Mouse (Mus musculus): ENCODE measurements around the gene Tmem98. TPM values are rescaled to one million over a fixed set of nuclear protein-coding genes. Genes with fewer than 3 reads are reported as not detected.

The Tmem98 gene
- polyA plus RNA-seq, 1 experiment from 2014 or later: 96.4 TPM

- no peak overlapping the region for H3K4me3 ChIP-seq
- no peaks in the 10 kb centered on the region for H3K36me3 ChIP-seq
- WGBS: 82% methylated on average over 4 of the region's 4 CpGs
- H3K9me3 ChIP-seq: no peaks in the 10 kb centered on the region
- no peak overlapping the region for H3K9ac ChIP-seq
- peaks cover 7% of the 10 kb centered on the region; the same call in 1 of the 2 replicates for H3K4me1 ChIP-seq
- H3K4me2 ChIP-seq: no peak overlapping the region
- H3K27ac ChIP-seq (replicated peaks): no peak overlapping the region
- no peak for ATAC-seq (ENCODE audit: extremely low read depth, insufficient number of reproducible peaks, low FRiP score, low TSS enrichment)
- H3K27me3 ChIP-seq (replicated peaks): no peaks in the 10 kb centered on the region
These were observed 16.6 kb upstream of the Tmem98 start for GRCm38 (mm10) chr11:80793386-80793785.

GRCm38 (mm10) chr11:80794290-80794689 lies 15.7 kb upstream of the Tmem98 start:
- no peaks in the 10 kb centered on the region for H3K27me3 ChIP-seq (replicated peaks)
- H3K9ac ChIP-seq: no peak overlapping the region
- peaks cover 9% of the 10 kb centered on the region; the same call in 1 of the 2 replicates for H3K4me1 ChIP-seq
- H3K9me3 ChIP-seq: no peaks in the 10 kb centered on the region
- H3K27ac ChIP-seq (replicated peaks): no peak overlapping the region
- no peak overlapping the region for H3K4me3 ChIP-seq
- no peak overlapping the region for H3K4me2 ChIP-seq
- H3K36me3 ChIP-seq: no peaks in the 10 kb centered on the region
- ATAC-seq (ENCODE audit: extremely low read depth, insufficient number of reproducible peaks, low FRiP score, low TSS enrichment): no peak
- WGBS: 84% methylated on average over 4 of the region's 4 CpGs

- Histone ChIP-seq H3K27ac (replicated peaks) (no peak overlapping the region), H3K4me3 (no peak overlapping the region), H3K4me2 (no peak overlapping the region), H3K27me3 (replicated peaks) (no peaks in the 10 kb centered on the region), H3K36me3 (no peaks in the 10 kb centered on the region), H3K9me3 (no peaks in the 10 kb centered on the region), H3K4me1 (peaks cover 9% of the 10 kb centered on the region; the same call in 1 of the 2 replicates), H3K9ac (no peak overlapping the region)
- WGBS: 47% methylated on average over 8 of the region's 8 CpGs
- ATAC-seq (ENCODE audit: extremely low read depth, insufficient number of reproducible peaks, low FRiP score, low TSS enrichment): no peak
These were observed 14.5 kb upstream of the Tmem98 start for GRCm38 (mm10) chr11:80795431-80795830.

GRCm38 (mm10) chr11:80799979-80800378 lies 10.0 kb upstream of the Tmem98 start:
- H3K9me3 ChIP-seq: no peaks in the 10 kb centered on the region
- H3K9ac ChIP-seq: no peak overlapping the region
- H3K4me1 ChIP-seq: 0 out of 2 replicates have a peak, but pooled peaks cover 6% of the 10 kb centered on the region
- no peak overlapping the region for H3K4me3 ChIP-seq
- no peak for ATAC-seq (ENCODE audit: extremely low read depth, insufficient number of reproducible peaks, low FRiP score, low TSS enrichment)
- no peaks in the 10 kb centered on the region for H3K36me3 ChIP-seq
- no peaks in the 10 kb centered on the region for H3K27me3 ChIP-seq (replicated peaks)
- WGBS: 36% methylated on average over 3 of the region's 3 CpGs
- H3K4me2 ChIP-seq: no peak overlapping the region
- H3K27ac ChIP-seq (replicated peaks): no peak overlapping the region

- Histone ChIP-seq H3K27me3 (replicated peaks) (no peaks in the 10 kb centered on the region), H3K4me2 (no peak overlapping the region), H3K36me3 (no peaks in the 10 kb centered on the region), H3K27ac (replicated peaks) (no peak overlapping the region), H3K4me1 (0 out of 2 replicates have a peak, but pooled peaks cover 6% of the 10 kb centered on the region), H3K9me3 (no peaks in the 10 kb centered on the region), H3K9ac (no peak overlapping the region), H3K4me3 (no peak overlapping the region)
- no peak for ATAC-seq (ENCODE audit: extremely low read depth, insufficient number of reproducible peaks, low FRiP score, low TSS enrichment)
- WGBS: 42% methylated on average over 3 of the region's 3 CpGs
These were observed 7.3 kb upstream of the Tmem98 start for GRCm38 (mm10) chr11:80802706-80803105.

- no peak overlapping the region for H3K4me3 ChIP-seq
- WGBS: 51% methylated on average over 6 of the region's 6 CpGs
- H3K27ac ChIP-seq (replicated peaks): no peak overlapping the region
- ATAC-seq (ENCODE audit: extremely low read depth, insufficient number of reproducible peaks, low FRiP score, low TSS enrichment): no peak
- peaks cover 21% of the 10 kb centered on the region for H3K4me1 ChIP-seq
- H3K27me3 ChIP-seq (replicated peaks): no peaks in the 10 kb centered on the region
- H3K9ac ChIP-seq: no peak overlapping the region
- no peak overlapping the region for H3K4me2 ChIP-seq
- no peaks in the 10 kb centered on the region for H3K9me3 ChIP-seq
- peaks cover 14% of the 10 kb centered on the region for H3K36me3 ChIP-seq
These were observed 1.4 kb upstream of the Tmem98 start for GRCm38 (mm10) chr11:80808551-80809070.

- Histone ChIP-seq H3K4me1 (peaks cover 29% of the 10 kb centered on the region), H3K36me3 (peaks cover 24% of the 10 kb centered on the region), H3K9me3 (no peaks in the 10 kb centered on the region), H3K27ac (replicated peaks) (peak overlapping the region; percentile 86), H3K4me2 (peak overlapping the region; percentile 77), H3K27me3 (replicated peaks) (no peaks in the 10 kb centered on the region), H3K9ac (peak overlapping the region; percentile 93), H3K4me3 (peak overlapping the region; percentile 63)
- ATAC-seq (ENCODE audit: extremely low read depth, insufficient number of reproducible peaks, low FRiP score, low TSS enrichment): 0 out of 2 replicates have a peak, but pooled peaks have one; percentile 10
- WGBS: 18% methylated on average over 5 of the region's 6 CpGs
These were observed 346 bp upstream of the Tmem98 start for GRCm38 (mm10) chr11:80809666-80809992.

- H3K27me3 ChIP-seq (replicated peaks): no peaks in the 10 kb centered on the region
- no peak for ATAC-seq (ENCODE audit: extremely low read depth, insufficient number of reproducible peaks, low FRiP score, low TSS enrichment)
- peak overlapping the region; percentile 86 for H3K27ac ChIP-seq (replicated peaks)
- peaks cover 38% of the 10 kb centered on the region for H3K4me1 ChIP-seq
- WGBS: 34% methylated on average over 5 of the region's 5 CpGs
- peak overlapping the region; percentile 77 for H3K4me2 ChIP-seq
- no peaks in the 10 kb centered on the region for H3K9me3 ChIP-seq
- peaks cover 39% of the 10 kb centered on the region for H3K36me3 ChIP-seq
- H3K4me3 ChIP-seq: peak overlapping the region; percentile 63
- H3K9ac ChIP-seq: peak overlapping the region; percentile 93
These were observed 1.2 kb downstream of the Tmem98 start for GRCm38 (mm10) chr11:80811156-80811555.

- H3K4me2 ChIP-seq: no peak overlapping the region
- 45% methylated on average over 7 of the region's 7 CpGs for WGBS
- H3K36me3 ChIP-seq: peaks cover 58% of the 10 kb centered on the region
- H3K27me3 ChIP-seq (replicated peaks): no peaks in the 10 kb centered on the region
- no peak overlapping the region for H3K27ac ChIP-seq (replicated peaks)
- H3K4me3 ChIP-seq: no peak overlapping the region
- H3K4me1 ChIP-seq: peaks cover 46% of the 10 kb centered on the region
- H3K9me3 ChIP-seq: no peaks in the 10 kb centered on the region
- no peak overlapping the region for H3K9ac ChIP-seq
- ATAC-seq (ENCODE audit: extremely low read depth, insufficient number of reproducible peaks, low FRiP score, low TSS enrichment): no peak
These were observed 5.4 kb downstream of the Tmem98 start for GRCm38 (mm10) chr11:80815354-80815753.

- peak; percentile 56; the same call in 1 of the 2 replicates for ATAC-seq (ENCODE audit: extremely low read depth, insufficient number of reproducible peaks, low FRiP score, low TSS enrichment)
- Histone ChIP-seq H3K4me2 (peak overlapping the region; percentile 55), H3K27me3 (replicated peaks) (no peaks in the 10 kb centered on the region), H3K9ac (peak overlapping the region; percentile 48), H3K36me3 (peaks cover 77% of the 10 kb centered on the region), H3K4me3 (peak overlapping the region; percentile 17), H3K27ac (replicated peaks) (peak overlapping the region; percentile 85), H3K4me1 (peaks cover 37% of the 10 kb centered on the region), H3K9me3 (no peaks in the 10 kb centered on the region)
- WGBS: 9% methylated on average over 11 of the region's 11 CpGs
These were observed 8.2 kb downstream of the Tmem98 start for GRCm38 (mm10) chr11:80818060-80818697.

- Histone ChIP-seq H3K9ac (no peak overlapping the region), H3K9me3 (no peaks in the 10 kb centered on the region), H3K4me3 (no peak overlapping the region), H3K27me3 (replicated peaks) (no peaks in the 10 kb centered on the region), H3K27ac (replicated peaks) (no peak overlapping the region), H3K4me2 (no peak overlapping the region), H3K36me3 (peaks cover 71% of the 10 kb centered on the region), H3K4me1 (peaks cover 34% of the 10 kb centered on the region)
- 89% methylated on average over 3 of the region's 3 CpGs for WGBS
- ATAC-seq (ENCODE audit: extremely low read depth, insufficient number of reproducible peaks, low FRiP score, low TSS enrichment): no peak
These were observed 10.1 kb downstream of the Tmem98 start for GRCm38 (mm10) chr11:80820085-80820484.

GRCm38 (mm10) chr11:80821296-80821695 lies 11.3 kb downstream of the Tmem98 start:
- no peak overlapping the region for H3K9ac ChIP-seq
- no peak for ATAC-seq (ENCODE audit: extremely low read depth, insufficient number of reproducible peaks, low FRiP score, low TSS enrichment)
- peak overlapping the region; percentile 58 for H3K27ac ChIP-seq (replicated peaks)
- WGBS: 45% methylated on average over 14 of the region's 14 CpGs
- no peaks in the 10 kb centered on the region for H3K9me3 ChIP-seq
- H3K4me1 ChIP-seq: peaks cover 27% of the 10 kb centered on the region
- H3K4me3 ChIP-seq: no peak overlapping the region
- H3K4me2 ChIP-seq: peak overlapping the region; percentile 33
- H3K36me3 ChIP-seq: peaks cover 66% of the 10 kb centered on the region
- no peaks in the 10 kb centered on the region for H3K27me3 ChIP-seq (replicated peaks)

Data from heart, embryonic 13.5 days (tissue).